Mouse (Mus musculus): ENCODE measurements around the gene Scnm1. TPM values are rescaled to one million over a fixed set of nuclear protein-coding genes. Genes with fewer than 3 reads are reported as not detected.

Scnm1 gene
- polyA plus RNA-seq, 2 experiments: 24.8 to 33.1 TPM

- no peak for DNase-seq (ENCODE audit: low read depth in 3 of 3, low spot score in 3 of 3)
- 15% methylated on average over 9 of the region's 9 CpGs for WGBS (ENCODE audit: insufficient replicate concordance)
- Histone ChIP-seq H3K4me1 (replicated peaks; ENCODE audit: control insufficient read depth in 2 of 2, insufficient read depth in 2 of 2, low read length in 1 of 2) (peaks cover 2 to 4% of the 10 kb centered on the region in 2 experiments; a peak in 2 of 4 replicates), H3K4me3 (ENCODE audit: insufficient read depth in 1 of 2, low read depth in 2 of 2, low read length in 2 of 2) (peak overlapping the region in 1 of 2 experiments; percentile 59; a peak in 1 of 4 replicates), H3K27me3 (ENCODE audit: control insufficient read depth, insufficient read depth, low read length) (peaks cover 33% of the 10 kb centered on the region), H3K9me3 (ENCODE audit: control insufficient read depth, low read length) (no peaks in the 10 kb centered on the region), H3K9ac (replicated peaks) (no peak overlapping the region), H3K27ac (no peak overlapping the region), H3K36me3 (replicated peaks; ENCODE audit: control insufficient read depth, insufficient read depth, low read depth) (no peaks in the 10 kb centered on the region), H3K4me2 (ENCODE audit: low read depth) (peak overlapping the region; percentile 89; the same call in 1 of the 2 replicates)
- TF ChIP-seq EP300 (IDR thresholded peaks at IDR 0.05; ENCODE audit: low read depth) (no peak), CTCF (IDR thresholded peaks at IDR 0.05; ENCODE audit: low read depth) (no peak)
- no peak for ATAC-seq (ENCODE audit: insufficient read depth)
Measured at GRCm38 (mm10) chr3:95161618-95162344, 28.0 kb upstream of the Scnm1 start.

GRCm38 (mm10) chr3:95161041-95161551 is 27.3 kb upstream of the Scnm1 start:
- H3K9ac ChIP-seq (replicated peaks): no peak overlapping the region; the same call in 1 of the 2 replicates
- peak overlapping the region; percentile 89 for H3K4me2 ChIP-seq (ENCODE audit: low read depth)
- no peak for DNase-seq (ENCODE audit: low read depth in 3 of 3, low spot score in 3 of 3)
- peaks cover 33% of the 10 kb centered on the region for H3K27me3 ChIP-seq (ENCODE audit: control insufficient read depth, insufficient read depth, low read length)
- no peak for ATAC-seq (ENCODE audit: insufficient read depth)
- TF ChIP-seq EP300 (IDR thresholded peaks at IDR 0.05; ENCODE audit: low read depth): no peak
- no peak for TF ChIP-seq CTCF (IDR thresholded peaks at IDR 0.05; ENCODE audit: low read depth)
- peaks cover 2 to 4% of the 10 kb centered on the region in 2 experiments; a peak in 2 of 4 replicates for H3K4me1 ChIP-seq (replicated peaks; ENCODE audit: control insufficient read depth in 2 of 2, insufficient read depth in 2 of 2, low read length in 1 of 2)
- H3K4me3 ChIP-seq (ENCODE audit: insufficient read depth in 1 of 2, low read depth in 2 of 2, low read length in 2 of 2): peak overlapping the region; percentile 59 to 70
- 3% methylated on average over 30 of the region's 30 CpGs for WGBS (ENCODE audit: insufficient replicate concordance)
- H3K36me3 ChIP-seq (replicated peaks; ENCODE audit: control insufficient read depth, insufficient read depth, low read depth): no peaks in the 10 kb centered on the region
- no peak overlapping the region for H3K27ac ChIP-seq
- no peaks in the 10 kb centered on the region for H3K9me3 ChIP-seq (ENCODE audit: control insufficient read depth, low read length)

- ATAC-seq (ENCODE audit: insufficient read depth): peak; percentile 92
- Histone ChIP-seq H3K9ac (replicated peaks) (peak within 1 kb of the TSS; percentile 54), H3K4me2 (ENCODE audit: low read depth) (peak within 1 kb of the TSS; percentile 89), H3K4me3 (ENCODE audit: insufficient read depth in 1 of 2, low read depth in 2 of 2, low read length in 2 of 2) (peak within 1 kb of the TSS; percentile 59 to 70), H3K27me3 (ENCODE audit: control insufficient read depth, insufficient read depth, low read length) (peaks cover 33% of the 10 kb centered on the region), H3K27ac (no peak within 1 kb of the TSS), H3K4me1 (replicated peaks; ENCODE audit: control insufficient read depth in 2 of 2, insufficient read depth in 2 of 2, low read length in 1 of 2) (peaks cover 2 to 4% of the 10 kb centered on the region in 2 experiments; a peak in 2 of 4 replicates), H3K9me3 (ENCODE audit: control insufficient read depth, low read length) (no peaks in the 10 kb centered on the region), H3K36me3 (replicated peaks; ENCODE audit: control insufficient read depth, insufficient read depth, low read depth) (no peaks in the 10 kb centered on the region)
- under 1% methylated on average over 64 of the region's 66 CpGs for whole genome bisulfite sequencing (ENCODE audit: insufficient replicate concordance)
- DNase-seq (ENCODE audit: low read depth in 3 of 3, low spot score in 3 of 3): peak; percentile 75 to 80 (median 77)
- 0 out of 2 replicates have a peak, but pooled peaks have one; percentile 11 for TF ChIP-seq CTCF (IDR thresholded peaks at IDR 0.05; ENCODE audit: low read depth)
- TF ChIP-seq EP300 (IDR thresholded peaks at IDR 0.05; ENCODE audit: low read depth): no peak
Measured at GRCm38 (mm10) chr3:95159987-95160963, 26.5 kb upstream of the Scnm1 start, which contains the start of gene Sema6c. Gene Sema6c (plus strand): TSS chr3:95160457.

GRCm38 (mm10) chr3:95159511-95159986 is 25.7 kb upstream of the Scnm1 start:
- Histone ChIP-seq H3K27ac (no peak overlapping the region), H3K27me3 (ENCODE audit: control insufficient read depth, insufficient read depth, low read length) (peaks cover 33% of the 10 kb centered on the region), H3K4me3 (ENCODE audit: insufficient read depth in 1 of 2, low read depth in 2 of 2, low read length in 2 of 2) (peak overlapping the region; percentile 59 to 70), H3K9ac (replicated peaks) (peak overlapping the region; percentile 15), H3K4me2 (ENCODE audit: low read depth) (peak overlapping the region; percentile 89), H3K9me3 (ENCODE audit: control insufficient read depth, low read length) (no peaks in the 10 kb centered on the region), H3K4me1 (replicated peaks; ENCODE audit: control insufficient read depth in 2 of 2, insufficient read depth in 2 of 2, low read length in 1 of 2) (peaks cover 0 to 4% of the 10 kb centered on the region in 2 experiments; a peak in 1 of 4 replicates), H3K36me3 (replicated peaks; ENCODE audit: control insufficient read depth, insufficient read depth, low read depth) (no peaks in the 10 kb centered on the region)
- no peak for DNase-seq (ENCODE audit: low read depth in 3 of 3, low spot score in 3 of 3)
- WGBS (ENCODE audit: insufficient replicate concordance): 11% methylated on average over 8 of the region's 8 CpGs
- no peak for ATAC-seq (ENCODE audit: insufficient read depth)
- no peak for TF ChIP-seq EP300 (IDR thresholded peaks at IDR 0.05; ENCODE audit: low read depth)
- TF ChIP-seq CTCF (IDR thresholded peaks at IDR 0.05; ENCODE audit: low read depth): no peak
